ENCODE assay signal across 28 mouse cellular contexts in the genomic region with DNA sequence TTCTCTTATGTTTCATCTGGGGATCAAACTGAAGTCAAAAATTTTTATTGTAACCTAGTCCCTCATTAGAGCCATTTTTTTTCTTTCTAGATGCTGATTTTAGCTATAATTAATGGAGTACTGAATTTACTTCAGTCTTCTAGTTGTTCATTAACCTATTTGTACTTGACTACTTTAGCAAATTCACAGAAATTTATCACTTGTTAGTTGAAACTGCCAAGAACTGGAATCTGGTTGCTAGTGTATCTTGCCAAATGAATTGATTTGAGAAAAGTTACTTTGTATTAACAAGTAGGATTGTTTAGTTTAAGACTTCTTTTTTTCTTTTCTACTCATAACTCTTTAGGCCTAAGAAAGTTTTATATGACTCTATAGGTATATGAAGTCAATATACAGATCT.
"Had no signal": no experiment of that assay in that cellular context is flagged by ENCODE, and none has a peak within 500 bp of the region (broad histone marks: within the 10 kb centered on the region; RNA-seq: fewer than 3 reads in every experiment).

No protein-coding gene starts in this region.

- H3K9ac ChIP-seq: embryonic facial prominence, embryonic 12.5 days; embryonic facial prominence, embryonic 13.5 days; embryonic facial prominence, embryonic 15.5 days; forebrain, embryonic 12.5 days; forebrain, embryonic 13.5 days; forebrain, embryonic 15.5 days; forebrain, postnatal 0 days had no signal

- H3K27me3 ChIP-seq: embryonic facial prominence, embryonic 12.5 days; embryonic facial prominence, embryonic 13.5 days; embryonic facial prominence, embryonic 15.5 days; forebrain, embryonic 12.5 days; forebrain, embryonic 13.5 days; forebrain, embryonic 15.5 days had no signal

- H3K4me2 ChIP-seq: embryonic facial prominence, embryonic 12.5 days; embryonic facial prominence, embryonic 13.5 days; embryonic facial prominence, embryonic 15.5 days; forebrain, embryonic 12.5 days; forebrain, embryonic 13.5 days; forebrain, embryonic 15.5 days had no signal

- ATAC-seq: forebrain, embryonic 13.5 days; forebrain, embryonic 14.5 days; forebrain, embryonic 15.5 days; forebrain, embryonic 16.5 days; forebrain, postnatal 0 days had no signal

- H3K27ac ChIP-seq: embryonic facial prominence, embryonic 10.5 days; embryonic facial prominence, embryonic 12.5 days; embryonic facial prominence, embryonic 13.5 days; embryonic facial prominence, embryonic 15.5 days; forebrain, embryonic 10.5 days; forebrain, embryonic 12.5 days; forebrain, embryonic 13.5 days; forebrain, embryonic 15.5 days; gastrocnemius, adult 2 months had no signal

- H3K4me3 ChIP-seq: embryonic facial prominence, embryonic 10.5 days; embryonic facial prominence, embryonic 12.5 days; embryonic facial prominence, embryonic 13.5 days; embryonic facial prominence, embryonic 15.5 days; erythroblast, embryonic 14.5 days; forebrain, embryonic 10.5 days; forebrain, embryonic 12.5 days; forebrain, embryonic 13.5 days; forebrain, embryonic 15.5 days; gastrocnemius, adult 2 months had no signal

- H3K4me1 ChIP-seq: embryonic facial prominence, embryonic 10.5 days; embryonic facial prominence, embryonic 12.5 days; embryonic facial prominence, embryonic 13.5 days; embryonic facial prominence, embryonic 15.5 days; forebrain, embryonic 10.5 days; forebrain, embryonic 12.5 days; forebrain, embryonic 13.5 days; forebrain, embryonic 15.5 days had no signal

- H3K9me3 ChIP-seq: embryonic facial prominence, embryonic 10.5 days; embryonic facial prominence, embryonic 12.5 days; embryonic facial prominence, embryonic 13.5 days; embryonic facial prominence, embryonic 15.5 days; forebrain, embryonic 10.5 days; forebrain, embryonic 12.5 days; forebrain, embryonic 13.5 days; forebrain, embryonic 15.5 days had no signal

- DNase-seq: cerebellum, adult 18-20 months; cerebellum, adult 2 months; cerebellum, adult 8-10 months; cerebellum, adult 9-10 months; cerebellum, adult 9-11 months; cerebellum, postnatal 10 days; cerebellum, postnatal 14 days; cerebellum, postnatal 25 days; cerebellum, postnatal 36 days; embryo, embryonic 11 days; forebrain, postnatal 0 days; gastrocnemius, adult 2 months; gastrocnemius, postnatal 10 days; gastrocnemius, postnatal 14 days; gastrocnemius, postnatal 25 days; gastrocnemius, postnatal 36 days; heart, adult 11 months had no signal

- H3K36me3 ChIP-seq: embryonic facial prominence, embryonic 12.5 days; embryonic facial prominence, embryonic 15.5 days; forebrain, embryonic 12.5 days; forebrain, embryonic 15.5 days had no signal
